Mouse (Mus musculus) ovary, adult 2 months (tissue): ENCODE results near the gene Tusc2. TPM values are rescaled to one million over a fixed set of nuclear protein-coding genes. Genes with fewer than 3 reads are reported as not detected.

ENCODE experiments used
- polyA plus RNA-seq: library from polyadenylated mRNA; depleted of rRNA; stranded (reverse); fragments of >200 nt; gene quantifications from 2 replicates; pipeline ENCODE4 v1.2.3, GENCODE M21; 2012; rRNA removed

Gene Tusc2
- 74.2 and 84.8 TPM in 2 replicates for polyA plus RNA-seq

GRCm38 (mm10) chr9:107563029-107563581 is at the start of gene Tusc2:
Tusc2 (plus strand) TSS chr9:107563255.

GRCm38 (mm10) chr9:107533791-107534407 is 29.2 kb upstream of the Tusc2 start, which contains the start of gene Tmem115:
Tmem115 (plus strand) TSS chr9:107533945.

GRCm38 (mm10) chr9:107541474-107542351 is 21.3 kb upstream of the Tusc2 start, which contains the start of the genes Cyb561d2 and Nprl2:
Cyb561d2 (minus strand) TSS chr9:107542193.
Nprl2 (plus strand) TSS chr9:107542226.

GRCm38 (mm10) chr9:107547026-107547425 is 16.0 kb upstream of the Tusc2 start, which contains the start of gene Zmynd10:
Zmynd10 (plus strand) TSS chr9:107547298.

GRCm38 (mm10) chr9:107551117-107551889 is 11.8 kb upstream of the Tusc2 start, which contains the start of gene Rassf1:
Rassf1 (plus strand) TSS chr9:107551555.

GRCm38 (mm10) chr9:107567702-107568319 is 4.8 kb downstream of the Tusc2 start, which contains the start of gene Hyal2:
Hyal2 (plus strand) TSS chr9:107567945.

GRCm38 (mm10) chr9:107576357-107577107 is 13.5 kb downstream of the Tusc2 start, which contains the start of gene Hyal1:
Hyal1 (plus strand) TSS chr9:107576927.

GRCm38 (mm10) chr9:107578587-107578986 is 15.5 kb downstream of the Tusc2 start, which contains the start of gene Naa80:
Naa80 (plus strand) TSS chr9:107578887.

GRCm38 (mm10) chr9:107580501-107581317 is 17.7 kb downstream of the Tusc2 start, which contains the start of gene Hyal3:
Hyal3 (plus strand) TSS chr9:107580818.

GRCm38 (mm10) chr9:107586974-107587832 is 24.1 kb downstream of the Tusc2 start, which contains the start of gene Ifrd2:
Ifrd2 (plus strand) TSS chr9:107587642.

GRCm38 (mm10) chr9:107608741-107609432 is 45.8 kb downstream of the Tusc2 start, which contains the start of gene Sema3b:
Sema3b (minus strand) TSS chr9:107609229.

Other genes starting within 250 kb of the Tusc2 start
- 19.0 and 27.1 TPM in 2 replicates for gene Hemk1, start 224.9 kb upstream of the Tusc2 start, polyA plus RNA-seq
- gene 6430571L13Rik, start 222.7 kb upstream of the Tusc2 start, polyA plus RNA-seq = 0.86 and 1.1 TPM in 2 replicates
- 4.9 and 5.3 TPM in 2 replicates for gene Cacna2d2, start 163.6 kb upstream of the Tusc2 start, polyA plus RNA-seq
- gene Tmem115, start 29.3 kb upstream of the Tusc2 start, polyA plus RNA-seq = 86.5 and 92.7 TPM in 2 replicates
- 70.4 and 85.0 TPM in 2 replicates for gene Cyb561d2, start 21.1 kb upstream of the Tusc2 start, polyA plus RNA-seq
- gene Nprl2, start 21.0 kb upstream of the Tusc2 start, polyA plus RNA-seq = 31.6 and 40.4 TPM in 2 replicates
- 13.6 and 15.0 TPM in 2 replicates for gene Zmynd10, start 16.0 kb upstream of the Tusc2 start, polyA plus RNA-seq
- gene Rassf1, start 11.7 kb upstream of the Tusc2 start, polyA plus RNA-seq = 40.1 and 43.3 TPM in 2 replicates
- gene Hyal2, start 4.7 kb downstream of the Tusc2 start, polyA plus RNA-seq = 121 and 127 TPM in 2 replicates
- 12.8 and 16.7 TPM in 2 replicates for gene Hyal1, start 13.7 kb downstream of the Tusc2 start, polyA plus RNA-seq
- 97.2 and 99.9 TPM in 2 replicates for gene Naa80, start 15.6 kb downstream of the Tusc2 start, polyA plus RNA-seq
- 1.7 and 2.0 TPM in 2 replicates for gene Hyal3, start 17.6 kb downstream of the Tusc2 start, polyA plus RNA-seq
- gene Ifrd2, start 24.4 kb downstream of the Tusc2 start, polyA plus RNA-seq = 62.0 and 68.5 TPM in 2 replicates
- gene Sema3b, start 46.0 kb downstream of the Tusc2 start, polyA plus RNA-seq = 33.8 and 37.7 TPM in 2 replicates
- 769 and 826 TPM in 2 replicates for gene Gnai2, start 72.1 kb downstream of the Tusc2 start, polyA plus RNA-seq
- gene Slc38a3, start 106.3 kb downstream of the Tusc2 start, polyA plus RNA-seq = 286 and 357 TPM in 2 replicates
- 0.17 and 0.21 TPM in 2 replicates for gene Gnat1, start 116.5 kb downstream of the Tusc2 start, polyA plus RNA-seq
- 123 and 153 TPM in 2 replicates for gene Sema3f, start 147.2 kb downstream of the Tusc2 start, polyA plus RNA-seq
- 69.0 and 96.6 TPM in 2 replicates for gene Rbm5, start 207.7 kb downstream of the Tusc2 start, polyA plus RNA-seq